Mouse (Mus musculus) left cerebral cortex, adult 18-20 months (tissue): ENCODE results near the gene Dscaml1. TPM values are rescaled to one million over a fixed set of nuclear protein-coding genes. Genes with fewer than 3 reads are reported as not detected.

Experiments used
- DNase-seq, 2 experiments: peaks; one replicate each; pipeline ENCODE4 v3.0.0; 2021 to 2022; ENCODE audit warnings: low spot score in 2 of 2, mixed read lengths in 1 of 2
- long read RNA-seq, 2 experiments: library from polyadenylated mRNA; stranded (forward); transcript quantifications; one replicate each; pipeline ENCODE4 v2.0.0; 2021
- total RNA-seq, 2 experiments: library from RNA; stranded (reverse); gene quantifications; 2 replicates each; pipeline ENCODE4 v1.2.3; 2021

Gene Dscaml1
- total RNA-seq: 10 to 100 TPM; 47.7 to 48.3 TPM
- long read RNA-seq, experiment 1, partial matches to known transcripts: 14 of 29 reads
- long read RNA-seq, experiment 1, other reads (novel, unspliced or antisense): 14 of 29 reads
- long read RNA-seq, experiment 2, partial matches to known transcripts: 5 of 9 reads
- long read RNA-seq, experiment 2, other reads (novel, unspliced or antisense): 4 of 9 reads

GRCm38 (mm10) chr9:45426456-45426855 lies at the start of gene Dscaml1:
TSS of gene Dscaml1 (plus strand) at chr9:45426628.
- no peak for DNase-seq

- no peak for DNase-seq
Observed at GRCm38 (mm10) chr9:45376883-45377282, 49.5 kb upstream of the Dscaml1 start.

DNA sequence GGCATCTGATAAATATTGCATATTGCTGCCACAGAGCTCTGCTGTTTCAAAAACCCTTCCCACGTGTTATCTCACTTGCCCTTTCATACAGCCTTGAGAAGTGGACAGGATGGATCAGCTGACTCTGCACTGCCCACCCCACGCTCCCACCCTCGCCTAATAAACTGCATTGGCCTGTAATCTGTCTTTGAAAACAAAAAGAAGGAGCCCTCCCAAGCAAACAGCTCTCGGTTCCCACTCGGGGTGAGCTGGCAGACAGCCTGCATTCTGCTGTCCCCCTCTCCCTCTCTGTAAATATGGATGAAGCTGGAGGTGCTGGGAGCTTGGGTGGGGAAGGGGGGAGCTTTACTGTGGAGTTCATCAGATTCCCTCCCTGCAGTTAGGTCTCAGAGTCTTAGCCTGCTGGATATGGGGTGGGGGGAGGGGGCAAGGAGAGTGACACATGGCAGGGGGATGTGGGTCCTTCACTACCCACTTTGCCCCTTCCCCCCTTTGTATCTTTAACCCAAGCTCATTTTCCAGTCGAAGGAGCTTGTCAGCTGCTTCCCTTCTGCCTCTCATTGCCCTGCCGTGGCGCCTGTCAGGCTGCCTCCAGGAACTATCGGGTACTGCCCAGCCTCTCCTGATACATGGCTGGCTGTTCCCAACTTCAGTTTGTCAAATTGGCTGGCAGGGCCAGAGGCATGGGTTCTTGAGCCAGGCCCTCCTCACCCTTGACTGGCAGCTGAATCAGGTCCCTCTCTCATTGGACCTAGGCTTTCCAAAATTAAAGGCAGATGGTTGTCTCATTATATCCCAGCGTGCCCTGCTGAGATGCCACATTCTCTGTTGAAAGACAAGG lies 45.8 kb upstream of the Dscaml1 start:
- no peak for DNase-seq

- no peak for DNase-seq
Observed at GRCm38 (mm10) chr9:45382336-45382735, 44.1 kb upstream of the Dscaml1 start.

GRCm38 (mm10) chr9:45382834-45383233 lies 43.6 kb upstream of the Dscaml1 start:
- no peak for DNase-seq

GRCm38 (mm10) chr9:45383883-45384282 lies 42.5 kb upstream of the Dscaml1 start:
- DNase-seq: no peak

DNA sequence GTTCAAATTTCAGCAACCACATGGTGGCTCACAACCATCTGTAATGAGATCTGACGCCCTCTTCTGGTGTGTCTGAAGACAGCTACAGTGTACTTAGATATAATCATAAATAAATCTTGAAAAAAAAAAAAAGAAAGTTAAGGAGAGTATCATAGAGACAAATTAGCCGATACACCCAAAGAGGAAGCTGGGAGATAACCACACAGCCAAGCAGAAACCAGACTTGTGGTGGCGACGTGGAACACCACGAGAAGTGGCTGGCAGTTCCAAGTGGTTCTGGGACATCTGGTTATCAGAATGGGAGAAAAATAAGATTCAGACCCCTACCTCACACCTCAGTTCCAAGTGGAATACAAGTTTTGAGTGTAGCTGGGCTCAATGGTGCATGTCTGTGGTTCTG lies 39.7 kb upstream of the Dscaml1 start:
- no peak for DNase-seq

GRCm38 (mm10) chr9:45388385-45388994 lies 37.9 kb upstream of the Dscaml1 start:
- peak; percentile 89 to 90 for DNase-seq

GRCm38 (mm10) chr9:45389596-45389995 lies 36.8 kb upstream of the Dscaml1 start:
- no peak for DNase-seq

DNA sequence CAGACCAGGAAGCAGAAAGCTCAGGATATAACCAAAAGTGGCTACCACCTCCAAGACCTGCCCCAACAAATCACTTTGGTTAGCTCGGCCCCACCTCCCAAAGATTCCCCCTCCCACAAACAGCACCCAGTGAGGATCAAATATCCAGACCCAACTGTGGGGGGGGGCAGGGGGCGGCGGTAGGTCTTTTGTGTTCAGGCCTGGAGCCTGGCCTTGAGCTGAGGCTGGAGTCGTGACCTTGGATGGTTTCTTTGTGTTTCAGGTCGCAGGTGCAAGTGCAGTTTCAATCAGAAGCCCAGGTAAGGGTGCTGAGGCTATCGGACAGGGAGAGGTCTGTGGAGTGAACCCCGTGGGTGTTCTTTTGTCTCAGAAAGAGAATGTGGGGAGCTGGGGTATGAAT lies 35.1 kb upstream of the Dscaml1 start:
- no peak for DNase-seq

DNA sequence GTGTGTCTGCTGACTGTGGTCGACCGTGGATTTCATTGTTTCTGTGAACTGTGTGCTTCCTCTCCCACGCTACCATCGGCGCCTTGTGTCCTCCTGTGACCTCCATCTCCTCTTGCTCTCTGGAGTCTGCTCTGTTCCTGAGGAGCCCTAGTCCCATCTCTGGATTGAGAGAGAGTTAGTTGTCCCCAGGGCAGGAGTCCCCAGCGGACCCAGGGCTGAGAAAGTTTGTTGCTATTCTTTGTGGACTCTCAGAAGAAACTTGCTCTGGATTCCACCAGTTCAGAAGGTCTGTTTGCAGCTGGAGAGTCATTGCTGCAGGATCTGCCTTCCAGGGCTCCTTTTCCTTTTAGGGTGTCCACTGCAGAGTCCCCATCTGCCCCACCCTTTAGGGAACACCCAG lies 31.2 kb upstream of the Dscaml1 start:
- no peak for DNase-seq

DNA sequence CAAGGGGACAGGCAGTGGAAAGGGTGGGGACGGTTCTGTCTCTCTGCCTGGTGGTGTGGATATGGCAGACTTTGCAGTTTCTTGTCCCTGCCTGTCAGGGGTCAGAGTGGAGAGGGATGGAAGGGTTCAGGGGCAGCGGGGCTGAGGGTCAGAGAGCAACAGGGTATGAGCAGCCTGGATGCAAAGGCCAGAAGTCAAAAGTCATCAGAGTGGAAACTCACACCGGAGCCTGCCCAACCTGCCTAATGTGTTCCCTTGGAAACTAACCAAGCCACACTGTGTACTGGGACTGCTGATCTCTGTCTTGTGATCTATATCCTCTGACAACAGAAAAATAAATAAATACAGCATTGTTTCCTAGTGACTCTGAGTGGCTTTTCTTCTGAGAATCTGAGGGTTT lies 30.6 kb upstream of the Dscaml1 start:
- no peak for DNase-seq

GRCm38 (mm10) chr9:45398336-45398735 lies 28.1 kb upstream of the Dscaml1 start:
- no peak for DNase-seq

DNA sequence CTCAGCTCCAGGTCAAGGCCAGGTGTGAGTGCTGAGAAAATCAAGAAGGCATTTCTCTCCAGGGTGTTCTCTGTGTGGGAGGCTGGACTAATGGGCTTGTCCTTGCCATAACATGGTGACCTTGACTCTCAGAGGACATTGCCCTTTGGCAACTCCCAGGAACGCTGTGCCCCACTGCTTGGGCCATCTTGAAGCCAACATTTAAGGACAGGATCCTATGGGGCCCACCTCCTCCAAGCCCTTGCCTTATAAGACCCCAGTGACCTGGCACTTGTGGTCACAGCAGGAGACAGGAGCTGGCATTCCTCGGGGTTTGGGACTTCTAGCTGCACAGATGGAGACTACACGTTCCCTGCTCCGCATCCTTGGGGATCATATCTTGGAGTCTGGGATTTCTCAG lies 27.0 kb upstream of the Dscaml1 start, which contains the start of gene Fxyd2:
Fxyd2 (plus strand) TSS at position 236 of the 400 bp plus-strand sequence.
- no peak for DNase-seq

GRCm38 (mm10) chr9:45401851-45402250 lies 24.6 kb upstream of the Dscaml1 start:
- no peak for DNase-seq

DNA sequence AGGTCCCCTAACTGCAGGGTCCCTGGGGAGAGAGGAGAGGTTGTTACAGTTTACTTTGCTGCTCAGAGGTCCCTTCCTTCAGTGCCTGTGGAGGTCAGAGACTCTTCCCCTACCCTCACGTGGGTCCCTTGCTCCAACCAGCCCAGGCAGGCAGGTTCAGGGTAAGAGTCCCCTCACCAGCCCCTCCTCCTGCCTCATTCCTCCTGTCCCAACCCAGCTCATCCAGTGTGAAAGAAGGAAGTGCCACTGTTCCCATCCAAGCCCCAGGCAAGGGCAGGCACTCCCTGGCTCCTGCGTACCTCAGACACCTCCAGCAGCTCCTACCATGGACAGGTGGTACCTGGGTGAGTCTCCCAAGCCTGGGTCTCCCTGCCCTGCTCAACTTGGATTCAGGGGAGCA lies 23.5 kb upstream of the Dscaml1 start:
- DNase-seq: no peak

DNA sequence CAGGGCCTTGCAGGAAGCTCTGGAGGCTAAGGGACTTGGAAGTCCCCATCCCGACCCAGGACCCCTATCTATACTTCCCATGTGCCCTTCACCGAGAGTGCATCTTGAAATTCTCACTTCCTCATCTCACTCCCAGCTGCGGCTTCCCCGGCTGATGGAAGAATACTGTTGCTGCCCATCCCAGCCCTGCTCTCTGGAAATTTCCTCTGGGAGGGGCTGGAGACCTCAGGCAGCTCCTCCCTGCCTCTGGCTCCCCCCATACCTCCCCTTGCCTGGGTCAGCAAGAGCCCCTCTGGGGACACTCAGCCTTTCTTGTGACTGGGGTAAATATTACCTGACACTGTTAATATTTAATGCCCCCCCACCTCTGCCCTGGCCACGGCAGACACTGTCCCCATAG lies 20.7 kb upstream of the Dscaml1 start:
- no peak for DNase-seq

GRCm38 (mm10) chr9:45406808-45407207 lies 19.6 kb upstream of the Dscaml1 start:
- no peak for DNase-seq

GRCm38 (mm10) chr9:45407706-45408675 lies 18.4 kb upstream of the Dscaml1 start:
- DNase-seq: peak; percentile 89

DNA sequence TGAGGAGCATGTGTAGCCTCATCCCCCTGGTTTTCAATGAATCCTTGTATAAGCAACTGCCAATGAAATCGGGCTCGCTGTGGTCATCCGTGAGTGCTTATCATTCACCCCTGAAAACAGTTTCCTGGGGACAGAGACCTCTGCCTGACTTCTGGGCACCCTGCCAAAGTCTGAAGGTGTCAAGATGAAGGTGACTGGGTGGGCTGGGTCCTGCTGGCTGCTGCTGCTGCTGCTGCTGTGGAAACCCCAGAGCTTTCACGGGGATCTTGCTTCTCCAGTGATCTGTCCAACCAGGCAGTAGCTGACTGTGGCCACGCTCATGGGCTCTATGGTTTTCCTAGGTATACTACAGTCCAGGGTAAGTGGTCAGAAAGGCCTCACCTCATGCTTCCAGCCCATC lies 16.2 kb upstream of the Dscaml1 start:
- DNase-seq: no peak

GRCm38 (mm10) chr9:45410614-45411013 lies 15.8 kb upstream of the Dscaml1 start:
- DNase-seq: no peak
